Mouse (Mus musculus) midbrain, embryonic 11.5 days (tissue): Measurements from ENCODE around the gene Pdilt. TPM values are rescaled to one million over a fixed set of nuclear protein-coding genes. Genes with fewer than 3 reads are reported as not detected.

Experiments
- ATAC-seq: fragments of 200-750 bp; cut with Nextera tagmentation; 2 replicates; pipeline ENCODE4 v1.8.0; 2017; ENCODE audit warnings: moderate TSS enrichment, moderate library complexity; ENCODE audit not compliant: low FRiP score
- DNase-seq: peaks from one replicate; pipeline ENCODE4 v3.0.0; 2015; ENCODE audit warnings: low spot score; ENCODE audit errors: missing footprints
- H3K27ac ChIP-seq: fragments of 300-500 bp; sonication (generic); 2 replicates; pipeline ENCODE4 v1.5.1; 2014; ENCODE audit warnings: low read depth, low read length
- H3K27me3 ChIP-seq: fragments of 300-500 bp; sonication (generic); 2 replicates; pipeline ENCODE4 v1.6.1; 2014; ENCODE audit warnings: mild to moderate bottlenecking, low read length, moderate library complexity, mixed read lengths; ENCODE audit not compliant: control insufficient read depth, insufficient read depth
- H3K36me3 ChIP-seq: fragments of 300-500 bp; sonication (generic); 2 replicates; pipeline ENCODE4 v1.6.1; 2014; ENCODE audit warnings: mild to moderate bottlenecking, low read length, moderate library complexity, mixed read lengths; ENCODE audit not compliant: control insufficient read depth, insufficient read depth
- H3K4me1 ChIP-seq: fragments of 300-500 bp; sonication (generic); 2 replicates; pipeline ENCODE4 v1.6.1; 2014; ENCODE audit warnings: low read length; ENCODE audit not compliant: control insufficient read depth, insufficient read depth
- H3K4me2 ChIP-seq: fragments of 300-500 bp; sonication (generic); 2 replicates; pipeline ENCODE4 v1.6.1; 2014; ENCODE audit warnings: mild to moderate bottlenecking, moderate library complexity
- H3K4me3 ChIP-seq: fragments of 300-500 bp; sonication (generic); 2 replicates; pipeline ENCODE4 v1.5.1; 2014; ENCODE audit warnings: low read depth, low read length
- H3K9ac ChIP-seq: fragments of 300-500 bp; sonication (generic); 2 replicates; pipeline ENCODE4 v1.6.1; 2014; ENCODE audit warnings: low read length
- H3K9me3 ChIP-seq: fragments of 300-500 bp; sonication (generic); 2 replicates; pipeline ENCODE4 v1.6.1; 2016; ENCODE audit warnings: low read length; ENCODE audit not compliant: control insufficient read depth
- WGBS: fragments of 180-500 bp; shearing (Covaris S2); extraction: QIAGEN DNeasy Blood & Tissue Kit; methylation state at CpG from one replicate; pipeline ENCODE4 v1.1.7; 2014; 5-methylcytosine and 5-hydroxymethylcytosine counted together
- polyA plus RNA-seq: library from polyadenylated mRNA; unstranded; fragments of >200 nt; fragmentation: Nextera tagmentation; extraction: Ambion mirVana; gene quantifications from 2 replicates; pipeline ENCODE4 v1.2.1, GENCODE M21; 2014

Pdilt gene
- polyA plus RNA-seq, 1 experiment from 2014 or later: not detected

DNA sequence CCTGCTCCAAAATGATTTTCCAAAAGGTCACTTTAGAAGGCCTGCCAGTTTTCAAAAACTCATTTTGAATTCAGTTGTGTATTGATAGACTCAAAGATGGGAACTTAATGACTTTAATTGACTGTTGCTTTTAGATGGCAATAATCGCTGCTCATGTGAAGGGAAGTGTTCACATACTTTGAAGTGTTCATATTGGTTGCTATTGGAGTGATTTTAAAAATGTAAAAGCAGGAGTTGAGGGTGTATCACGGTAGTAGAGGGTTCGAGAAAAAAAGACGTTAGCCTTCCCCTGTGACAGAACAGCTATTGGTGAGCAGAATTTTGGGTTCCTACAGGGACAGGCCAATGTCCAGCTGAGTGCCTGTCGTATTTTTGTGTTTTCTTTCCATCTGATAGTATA is 4.1 kb downstream of the Pdilt start, which contains the start of gene Acsm5:
Gene Acsm5 (plus strand): TSS at position 301 of the 400 bp plus-strand sequence.
- Histone ChIP-seq H3K9ac (no peak within 1 kb of the TSS), H3K4me1 (no peaks in the 10 kb centered on the region), H3K27ac (no peak within 1 kb of the TSS), H3K36me3 (no peaks in the 10 kb centered on the region), H3K27me3 (no peaks in the 10 kb centered on the region), H3K9me3 (no peaks in the 10 kb centered on the region), H3K4me3 (no peak within 1 kb of the TSS), H3K4me2 (no peak within 1 kb of the TSS)
- 70% methylated on average over 5 of the region's 5 CpGs for WGBS
- ATAC-seq (no peak), DNase-seq (no peak)

DNA sequence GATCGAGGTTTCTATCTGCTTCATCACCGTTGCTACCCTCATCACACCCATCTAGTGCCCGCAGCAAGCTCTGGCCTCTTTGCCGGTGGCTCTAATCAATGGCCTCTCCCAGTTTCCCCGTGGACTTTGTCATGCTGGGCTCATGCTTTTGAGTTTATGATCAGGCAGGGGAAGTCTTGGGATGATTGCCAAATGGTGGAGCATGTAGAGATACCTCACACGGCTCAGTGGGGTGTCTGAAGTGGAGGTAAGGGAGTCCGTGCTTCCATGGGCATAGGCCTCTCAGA is 7.1 kb downstream of the Pdilt start:
- Histone ChIP-seq H3K27me3 (no peaks in the 10 kb centered on the region), H3K4me3 (no peak overlapping the region), H3K9ac (no peak overlapping the region), H3K4me2 (no peak overlapping the region), H3K27ac (no peak overlapping the region), H3K9me3 (no peaks in the 10 kb centered on the region), H3K4me1 (no peaks in the 10 kb centered on the region), H3K36me3 (no peaks in the 10 kb centered on the region)
- 85% methylated on average over 7 of the region's 7 CpGs for WGBS
- ATAC-seq: no peak
- no peak for DNase-seq

DNA sequence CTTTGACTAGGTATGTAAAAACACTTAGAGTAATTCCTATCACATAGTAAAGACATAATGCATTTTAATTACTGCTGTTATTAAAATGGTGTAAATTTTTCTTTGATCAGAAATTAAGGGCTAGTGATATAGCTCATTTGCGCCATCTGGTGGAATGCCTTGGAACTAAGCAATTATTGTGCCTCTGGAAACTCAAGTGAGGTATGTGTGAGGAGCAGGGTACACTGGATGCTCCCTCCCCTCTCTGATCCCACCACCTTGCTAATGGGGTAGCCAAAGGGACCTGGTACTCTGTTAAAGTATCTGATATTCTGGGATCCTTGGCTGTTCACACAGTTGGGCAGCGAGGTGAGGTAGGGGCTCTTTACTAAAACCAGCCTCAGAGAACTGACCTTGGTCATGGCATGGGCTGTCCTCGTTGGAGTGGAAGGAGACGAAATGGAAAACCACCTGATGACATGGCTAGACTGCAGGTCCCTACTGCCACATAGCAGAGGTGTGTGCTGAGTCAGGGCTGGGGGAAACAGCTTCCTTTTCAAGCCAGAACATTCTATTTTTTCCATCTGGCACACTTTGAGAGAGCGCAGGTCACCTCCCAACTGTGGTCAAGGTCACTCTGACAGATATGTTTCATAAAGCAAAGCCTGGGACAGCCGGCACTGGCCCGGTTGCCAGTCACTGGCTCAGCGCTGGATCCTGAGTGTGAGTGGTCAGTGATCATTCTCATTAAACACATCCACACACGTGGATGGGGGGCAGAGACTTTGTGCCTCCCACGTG is 7.6 kb downstream of the Pdilt start:
- Histone ChIP-seq H3K36me3 (no peaks in the 10 kb centered on the region), H3K27ac (no peak overlapping the region), H3K9me3 (no peaks in the 10 kb centered on the region), H3K27me3 (no peaks in the 10 kb centered on the region), H3K9ac (no peak overlapping the region), H3K4me3 (no peak overlapping the region), H3K4me1 (no peaks in the 10 kb centered on the region), H3K4me2 (no peak overlapping the region)
- ATAC-seq (peak; percentile 58; the same call in 1 of the 2 replicates), DNase-seq (peak; percentile 95)
- 66% methylated on average over 10 of the region's 10 CpGs for WGBS

DNA sequence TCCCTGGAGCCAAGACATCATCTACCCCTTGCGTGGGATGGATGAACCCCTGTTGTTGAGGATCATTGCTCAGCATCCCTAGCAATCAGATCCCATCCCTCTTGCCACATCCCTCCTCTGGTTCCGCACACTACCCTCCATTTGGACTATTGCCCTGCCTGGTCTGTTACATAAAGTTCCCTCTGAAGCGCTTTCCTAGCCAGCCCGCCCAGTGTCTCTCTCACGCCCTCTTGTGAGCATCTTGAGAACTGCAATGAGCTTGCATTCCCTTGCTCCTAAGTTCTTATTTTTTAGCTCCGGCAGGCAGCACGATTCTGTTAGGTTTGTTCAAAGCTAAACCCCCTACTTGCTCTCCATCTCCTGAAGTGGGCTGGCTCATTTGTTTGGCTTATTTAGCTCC is 10.2 kb downstream of the Pdilt start:
- no peak overlapping the region for H3K9ac ChIP-seq
- 34% methylated on average over 7 of the region's 7 CpGs for WGBS
- H3K4me1 ChIP-seq: no peaks in the 10 kb centered on the region
- H3K4me2 ChIP-seq: no peak overlapping the region
- no peaks in the 10 kb centered on the region for H3K27me3 ChIP-seq
- H3K9me3 ChIP-seq: no peaks in the 10 kb centered on the region
- DNase-seq (peak; percentile 97), ATAC-seq (peak; percentile 62; the same call in 1 of the 2 replicates)
- H3K36me3 ChIP-seq: no peaks in the 10 kb centered on the region
- no peak overlapping the region for H3K4me3 ChIP-seq
- no peak overlapping the region for H3K27ac ChIP-seq

DNA sequence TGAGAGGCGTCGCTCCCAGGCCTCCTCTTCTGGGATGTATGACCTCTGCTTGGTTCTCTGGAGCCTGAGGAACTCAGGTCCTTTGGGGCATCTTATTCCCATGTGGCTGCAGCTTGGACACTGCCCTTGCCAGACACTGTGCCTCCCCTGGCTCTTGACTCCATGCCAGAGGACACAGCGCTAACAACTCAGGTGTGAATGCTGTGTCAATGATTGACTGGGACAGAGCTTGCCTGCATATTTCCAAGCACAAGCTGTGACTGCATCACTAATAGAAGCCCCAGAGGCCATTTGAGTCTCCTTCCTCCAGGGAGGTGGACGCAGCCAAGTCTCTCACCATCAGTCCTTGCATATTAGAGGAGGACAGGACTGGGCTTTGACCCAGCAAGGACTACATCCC is 12.1 kb downstream of the Pdilt start:
- H3K36me3 ChIP-seq: no peaks in the 10 kb centered on the region
- H3K9me3 ChIP-seq: no peaks in the 10 kb centered on the region
- H3K4me1 ChIP-seq: no peaks in the 10 kb centered on the region
- H3K4me2 ChIP-seq: no peak overlapping the region
- no peak for ATAC-seq
- no peaks in the 10 kb centered on the region for H3K27me3 ChIP-seq
- no peak overlapping the region for H3K4me3 ChIP-seq
- 92% methylated on average over 4 of the region's 4 CpGs for WGBS
- no peak overlapping the region for H3K27ac ChIP-seq
- no peak overlapping the region for H3K9ac ChIP-seq
- DNase-seq: no peak

DNA sequence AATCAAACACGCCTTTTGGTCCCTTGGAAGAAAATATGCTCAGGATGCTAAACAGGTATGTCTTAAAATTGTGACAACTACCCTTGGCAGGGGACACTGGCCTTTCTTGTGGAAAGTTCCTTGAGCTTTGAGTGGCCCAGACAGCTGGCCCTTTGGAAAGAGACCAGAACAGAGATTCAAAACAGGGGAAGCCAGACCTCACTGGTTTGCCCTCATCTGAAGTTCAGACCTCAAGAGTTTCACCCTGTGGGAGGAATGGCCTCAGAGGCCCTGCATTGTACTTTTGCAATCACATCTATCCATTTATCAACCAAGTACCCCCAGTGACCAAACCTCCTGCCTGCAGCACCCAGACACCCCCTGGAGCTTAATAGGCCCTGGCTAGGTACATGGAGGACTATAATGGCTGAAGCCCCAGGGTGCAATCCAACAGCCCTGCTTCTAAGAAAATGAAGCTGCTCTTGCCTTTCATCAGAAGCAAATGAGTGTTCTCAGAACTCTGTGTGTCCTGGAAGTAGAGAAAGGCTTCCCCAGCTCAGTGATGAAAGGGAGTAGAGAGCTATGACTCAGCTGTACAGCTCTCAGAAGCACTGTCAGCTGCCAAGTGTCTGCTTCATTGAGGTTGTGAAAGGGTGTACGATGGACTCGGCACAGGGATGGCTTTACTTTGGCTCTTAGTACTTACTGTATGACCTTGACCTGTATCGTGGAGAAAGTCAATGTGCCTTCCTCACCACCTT is 33.1 kb downstream of the Pdilt start:
- H3K36me3 ChIP-seq: no peaks in the 10 kb centered on the region
- DNase-seq (no peak), ATAC-seq (no peak)
- no peaks in the 10 kb centered on the region for H3K27me3 ChIP-seq
- H3K4me2 ChIP-seq: no peak overlapping the region
- H3K9me3 ChIP-seq: no peaks in the 10 kb centered on the region
- no peaks in the 10 kb centered on the region for H3K4me1 ChIP-seq
- no peak overlapping the region for H3K27ac ChIP-seq
- H3K4me3 ChIP-seq: no peak overlapping the region
- H3K9ac ChIP-seq: no peak overlapping the region
- 83% methylated on average over 4 of the region's 4 CpGs for WGBS

DNA sequence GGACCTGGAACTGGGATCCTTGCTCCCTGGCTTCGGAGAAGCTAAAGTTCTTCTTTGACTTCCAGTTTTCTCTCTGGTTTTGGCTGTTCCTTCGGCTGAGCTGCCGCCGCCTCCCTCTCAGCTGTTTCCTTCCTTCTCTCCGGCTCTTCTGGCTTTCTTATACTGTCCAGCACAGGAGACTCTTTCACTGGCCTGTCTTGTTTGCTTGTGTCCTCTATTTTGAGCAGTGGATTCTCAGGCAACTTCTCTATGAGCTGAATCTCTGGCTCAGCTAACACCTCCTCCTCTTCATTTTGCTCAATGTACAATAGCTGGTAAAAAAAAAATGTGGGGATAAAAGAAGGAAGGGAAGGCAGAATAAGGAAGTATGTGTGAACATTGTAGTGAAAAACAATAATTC is 36.6 kb downstream of the Pdilt start:
- Histone ChIP-seq H3K4me3 (no peak overlapping the region), H3K27ac (no peak overlapping the region), H3K9ac (no peak overlapping the region), H3K27me3 (no peaks in the 10 kb centered on the region), H3K9me3 (no peaks in the 10 kb centered on the region), H3K36me3 (no peaks in the 10 kb centered on the region), H3K4me1 (no peaks in the 10 kb centered on the region), H3K4me2 (no peak overlapping the region)
- DNase-seq (no peak), ATAC-seq (no peak)
- 86% methylated on average over 5 of the region's 5 CpGs for WGBS

DNA sequence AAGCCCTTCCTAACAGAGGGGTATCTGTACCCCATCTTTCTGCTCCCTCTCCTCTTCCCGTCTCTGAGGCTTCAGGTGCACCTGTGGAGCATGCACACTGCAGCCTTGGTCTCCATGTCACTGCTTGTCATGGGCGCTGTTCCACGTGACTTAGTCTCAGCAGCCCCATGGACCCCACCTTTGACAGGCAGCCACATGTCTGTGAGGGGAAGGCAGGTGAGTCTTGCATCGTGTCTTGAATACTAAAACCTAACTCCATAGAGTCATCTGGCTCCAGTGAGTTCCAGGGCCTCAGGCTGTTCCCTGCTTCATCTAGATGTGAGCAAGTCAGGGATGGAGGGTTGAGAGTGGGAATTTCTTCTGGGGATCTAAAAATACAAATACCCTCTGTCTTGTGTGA is 39.1 kb downstream of the Pdilt start:
- ATAC-seq (no peak), DNase-seq (no peak)
- H3K4me2 ChIP-seq: no peak overlapping the region
- no peak overlapping the region for H3K27ac ChIP-seq
- H3K9me3 ChIP-seq: no peaks in the 10 kb centered on the region
- no peak overlapping the region for H3K9ac ChIP-seq
- WGBS: 86% methylated on average over 4 of the region's 4 CpGs
- no peaks in the 10 kb centered on the region for H3K4me1 ChIP-seq
- H3K4me3 ChIP-seq: no peak overlapping the region
- H3K36me3 ChIP-seq: no peaks in the 10 kb centered on the region
- no peaks in the 10 kb centered on the region for H3K27me3 ChIP-seq

DNA sequence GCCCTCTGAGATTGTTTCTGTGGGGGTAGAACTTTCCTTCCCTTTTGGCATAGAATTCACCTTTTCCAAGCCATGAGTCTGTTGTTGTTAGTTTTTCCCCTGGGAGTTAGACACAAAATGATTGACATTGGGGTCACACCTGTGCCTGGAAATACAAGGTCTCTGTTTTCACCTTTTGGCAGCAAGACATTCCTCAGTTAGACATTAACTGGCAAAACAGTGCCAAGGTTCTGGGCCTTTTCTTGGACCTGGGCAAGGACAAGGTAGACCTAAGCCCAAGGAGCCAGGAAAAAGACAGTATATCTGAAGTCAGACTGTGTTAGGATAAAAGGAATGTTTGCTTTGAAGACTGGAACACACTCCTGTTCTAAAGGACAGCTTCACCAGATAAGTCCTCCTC is 44.0 kb downstream of the Pdilt start, which contains the start of gene Umod:
Gene Umod (minus strand): TSS at position 27 of the 400 bp plus-strand sequence.
- H3K4me3 ChIP-seq: no peak within 1 kb of the TSS
- no peak within 1 kb of the TSS for H3K27ac ChIP-seq
- H3K4me1 ChIP-seq: no peaks in the 10 kb centered on the region
- no peaks in the 10 kb centered on the region for H3K9me3 ChIP-seq
- no peak for DNase-seq
- H3K36me3 ChIP-seq: no peaks in the 10 kb centered on the region
- H3K9ac ChIP-seq: no peak within 1 kb of the TSS
- no peak for ATAC-seq
- no peak within 1 kb of the TSS for H3K4me2 ChIP-seq
- H3K27me3 ChIP-seq: no peaks in the 10 kb centered on the region
